8 mouse cellular contexts compared by ENCODE assay signal in the genomic region with DNA sequence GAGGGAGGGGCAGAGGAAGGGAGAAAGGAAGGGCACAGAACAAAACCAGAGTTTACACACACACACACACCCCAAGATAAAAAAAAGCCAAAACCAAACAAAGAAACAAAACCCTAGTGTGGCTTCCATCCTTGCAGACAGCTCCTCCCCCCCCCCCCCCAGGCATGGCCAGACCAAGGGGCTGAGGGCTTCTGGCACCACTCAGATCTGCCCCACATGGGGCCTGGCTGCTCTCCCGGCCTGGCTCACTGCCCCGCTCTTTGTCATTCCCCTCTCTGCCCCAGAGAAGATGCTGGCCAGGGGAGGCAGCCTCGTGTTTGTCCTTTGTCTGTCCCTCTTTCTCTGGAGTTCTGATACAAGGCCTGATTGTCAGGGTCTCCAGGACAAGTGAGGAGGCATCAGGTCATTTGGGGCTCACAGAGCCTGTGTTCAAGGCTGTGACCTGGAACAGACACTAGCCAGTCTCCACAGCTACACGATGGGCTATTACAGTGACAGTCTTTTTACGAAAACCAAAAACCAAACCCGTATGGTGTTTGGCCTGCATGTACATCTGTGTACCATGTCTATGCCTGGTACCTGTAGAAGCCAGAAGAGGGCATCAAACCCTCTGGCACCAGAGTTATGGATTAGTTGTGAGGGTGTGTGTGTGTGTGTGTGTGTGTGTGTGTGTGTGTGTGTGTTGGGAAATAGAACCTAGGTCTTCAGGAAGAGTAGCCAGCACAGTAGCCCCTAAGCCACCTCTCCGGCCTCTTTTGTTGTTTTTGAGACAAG. TPM values are rescaled to one million over a fixed set of nuclear protein-coding genes. Genes with fewer than 3 reads are reported as not detected.
DNase-seq lines count a peak whose midpoint lies in the region; ATAC-seq lines count a peak whose summit lies in the region.

No protein-coding gene starts in this region.

- H3K9me3 ChIP-seq in heart, embryonic 11.5 days (replicated peaks; ENCODE audit: control insufficient read depth, low read length) = no peaks in the 10 kb centered on the region
- no peaks in the 10 kb centered on the region for H3K9me3 ChIP-seq in hindbrain, embryonic 14.5 days (ENCODE audit: control insufficient read depth, low read length)
- no peaks in the 10 kb centered on the region for H3K9me3 ChIP-seq in kidney, embryonic 16.5 days (ENCODE audit: low read length)

- ATAC-seq in heart, embryonic 11.5 days (replicated peaks; ENCODE audit: insufficient number of reproducible peaks, low FRiP score, low TSS enrichment) = no peak
- ATAC-seq in hindbrain, embryonic 14.5 days (ENCODE audit: low FRiP score) = peak; percentile 84
- ATAC-seq in megakaryocyte, adult 5-6 weeks (ENCODE audit: poor library complexity, severe bottlenecking) = no peak
- no peak for ATAC-seq in kidney, embryonic 16.5 days (ENCODE audit: low FRiP score, low TSS enrichment)

- no peak overlapping the region for H3K4me3 ChIP-seq in heart, embryonic 11.5 days (ENCODE audit: low read depth, low read length)
- H3K4me3 ChIP-seq in hindbrain, embryonic 14.5 days (replicated peaks; ENCODE audit: low read length) = no peak overlapping the region
- no peak overlapping the region for H3K4me3 ChIP-seq in kidney, embryonic 16.5 days (ENCODE audit: low read length)

- no peaks in the 10 kb centered on the region for H3K27me3 ChIP-seq in heart, embryonic 11.5 days (ENCODE audit: control insufficient read depth, insufficient read depth, low read length)
- H3K27me3 ChIP-seq in hindbrain, embryonic 14.5 days (ENCODE audit: control insufficient read depth, insufficient read depth, low read length) = no peaks in the 10 kb centered on the region; the same call in 1 of the 2 replicates
- no peaks in the 10 kb centered on the region for H3K27me3 ChIP-seq in kidney, embryonic 16.5 days (ENCODE audit: insufficient read depth, low read length)

- H3K27ac ChIP-seq in heart, embryonic 11.5 days (ENCODE audit: low read depth, low read length) = no peak overlapping the region
- peak overlapping the region; percentile 66 for H3K27ac ChIP-seq in hindbrain, embryonic 14.5 days
- no peak overlapping the region for H3K27ac ChIP-seq in kidney, embryonic 16.5 days (ENCODE audit: low read length)

- peaks cover 4% of the 10 kb centered on the region for H3K4me1 ChIP-seq in heart, embryonic 11.5 days (ENCODE audit: control insufficient read depth, insufficient read depth, low read length)
- H3K4me1 ChIP-seq in hindbrain, embryonic 14.5 days (replicated peaks; ENCODE audit: control insufficient read depth, insufficient read depth, low read length) = peaks cover 5% of the 10 kb centered on the region; the same call in 1 of the 2 replicates
- H3K4me1 ChIP-seq in kidney, embryonic 16.5 days (ENCODE audit: insufficient read depth, low read length) = peaks cover 25% of the 10 kb centered on the region

- DNase-seq in heart, adult 18-20 months = peak; percentile 76
- peak; percentile 61 to 72 for DNase-seq in cerebellum, postnatal 36 days
- DNase-seq in hindbrain, embryonic 14.5 days (ENCODE audit: low spot score) = peak; percentile 79
- DNase-seq in lung, postnatal 4 days = peak; percentile 53 to 76
- no peak for DNase-seq in thymus, adult 18-20 months

- WGBS in heart, embryonic 11.5 days (ENCODE audit: insufficient replicate concordance) = 61% methylated on average over 7 of the region's 7 CpGs
- WGBS in hindbrain, embryonic 14.5 days = 37% methylated on average over 7 of the region's 7 CpGs
- 83% methylated on average over 7 of the region's 7 CpGs for WGBS in kidney, embryonic 16.5 days

- H3K36me3 ChIP-seq in heart, embryonic 11.5 days (ENCODE audit: control insufficient read depth, insufficient read depth, low read length) = no peaks in the 10 kb centered on the region
- peaks cover 7% of the 10 kb centered on the region; the same call in 1 of the 2 replicates for H3K36me3 ChIP-seq in hindbrain, embryonic 14.5 days (replicated peaks; ENCODE audit: control insufficient read depth, insufficient read depth)
- H3K36me3 ChIP-seq in kidney, embryonic 16.5 days (ENCODE audit: insufficient read depth, low read length) = 0 out of 2 replicates have a peak, but pooled peaks cover 4% of the 10 kb centered on the region

- no peak overlapping the region for H3K9ac ChIP-seq in heart, embryonic 11.5 days (ENCODE audit: low read depth, low read length)
- H3K9ac ChIP-seq in hindbrain, embryonic 14.5 days = no peak overlapping the region
- no peak overlapping the region for H3K9ac ChIP-seq in kidney, embryonic 16.5 days (replicated peaks; ENCODE audit: low read length)

- no peak overlapping the region for H3K4me2 ChIP-seq in heart, embryonic 11.5 days
- no peak overlapping the region for H3K4me2 ChIP-seq in hindbrain, embryonic 14.5 days (replicated peaks)
- no peak overlapping the region for H3K4me2 ChIP-seq in kidney, embryonic 16.5 days (replicated peaks; ENCODE audit: low read depth, low read length)

RNA-seq across cellular contexts. Expression of gene Hip1r, which starts 20.0 kb away (rescaled TPM):
- total RNA-seq in heart, adult 18-20 months (2021) = 10 to 100 TPM; 11.1 to 11.3 TPM
- 2.7 and 2.9 TPM in 2 replicates for polyA plus RNA-seq in heart, embryonic 11.5 days (2014; fragmentation: Nextera tagmentation; extraction: Ambion mirVana)
- polyA plus RNA-seq in hindbrain, embryonic 14.5 days (2014; fragmentation: Nextera tagmentation; extraction: Ambion mirVana) = 22.4 and 27.9 TPM in 2 replicates
- total RNA-seq in megakaryocyte, adult 5-6 weeks (2015) = 6.0 and 6.6 TPM in 2 replicates
- total RNA-seq in megakaryocyte, adult 5-6 weeks (2017) = 12.1 and 13.0 TPM in 2 replicates
- 23.1 and 25.6 TPM in 2 replicates for polyA plus RNA-seq in kidney, embryonic 16.5 days (2015; fragmentation: Nextera tagmentation; extraction: Ambion mirVana)

RNA-seq across cellular contexts. Expression of gene Vps37b, which starts 38.6 kb away (rescaled TPM):
- 10 to 100 TPM; 15.1 to 15.2 TPM for total RNA-seq in heart, adult 18-20 months (2021)
- polyA plus RNA-seq in heart, embryonic 11.5 days (2014; fragmentation: Nextera tagmentation; extraction: Ambion mirVana) = 43.3 and 48.2 TPM in 2 replicates
- 59.5 and 61.7 TPM in 2 replicates for polyA plus RNA-seq in hindbrain, embryonic 14.5 days (2014; fragmentation: Nextera tagmentation; extraction: Ambion mirVana)
- total RNA-seq in megakaryocyte, adult 5-6 weeks (2015) = 28.9 and 29.2 TPM in 2 replicates
- total RNA-seq in megakaryocyte, adult 5-6 weeks (2017) = 29.1 and 29.9 TPM in 2 replicates
- polyA plus RNA-seq in kidney, embryonic 16.5 days (2015; fragmentation: Nextera tagmentation; extraction: Ambion mirVana) = 40.8 and 41.8 TPM in 2 replicates

Comparison
In these comparisons a context has a peak if more than half of its experiments do, and no peak if none do; other contexts are left out.
1. DNase-seq: peak in heart, adult 18-20 months (2 of 2), cerebellum, postnatal 36 days (2 of 2), hindbrain, embryonic 14.5 days (single experiment) and lung, postnatal 4 days (2 of 2); none in thymus, adult 18-20 months (0 of 2).